Mouse (Mus musculus): ENCODE results near the gene Mrps26.
"Not testable (repeated sequence)": the region's sequence is repeated elsewhere in the genome, so short reads cannot be mapped to it uniquely, and the experiment has no call there.

Mrps26 gene

GRCm38 (mm10) chr2:130575873-130576272, 12.3 kb downstream of the Mrps26 start, which contains the start of gene Oxt:
Oxt (plus strand) TSS chr2:130576173.
- DNase-seq (ENCODE audit: low read depth): no peak

GRCm38 (mm10) chr2:130576564-130576963, 13.0 kb downstream of the Mrps26 start:
- DNase-seq (ENCODE audit: low read depth): not testable (repeated sequence)

- DNase-seq (ENCODE audit: low read depth): no peak
Measured at GRCm38 (mm10) chr2:130577021-130577420, 13.5 kb downstream of the Mrps26 start.

- peak; percentile 70 for DNase-seq (ENCODE audit: low read depth)
Measured at GRCm38 (mm10) chr2:130577632-130578031, 14.1 kb downstream of the Mrps26 start.

- DNase-seq (ENCODE audit: low read depth): peak; percentile 79
Measured at GRCm38 (mm10) chr2:130578148-130578547, 14.6 kb downstream of the Mrps26 start.

GRCm38 (mm10) chr2:130579791-130580190, 16.2 kb downstream of the Mrps26 start:
- DNase-seq (ENCODE audit: low read depth): no peak

GRCm38 (mm10) chr2:130581201-130581600, 17.7 kb downstream of the Mrps26 start:
- no peak for DNase-seq (ENCODE audit: low read depth)

GRCm38 (mm10) chr2:130582552-130582951, 19.0 kb downstream of the Mrps26 start, which contains the start of gene Avp:
Avp (minus strand) TSS chr2:130582554.
- DNase-seq (ENCODE audit: low read depth): no peak

GRCm38 (mm10) chr2:130583902-130584560, 20.5 kb downstream of the Mrps26 start:
- no peak for DNase-seq (ENCODE audit: low read depth)

GRCm38 (mm10) chr2:130586016-130586415, 22.5 kb downstream of the Mrps26 start:
- DNase-seq (ENCODE audit: low read depth): no peak

- no peak for DNase-seq (ENCODE audit: low read depth)
Measured at GRCm38 (mm10) chr2:130588373-130588772, 24.8 kb downstream of the Mrps26 start.

GRCm38 (mm10) chr2:130589157-130589556, 25.6 kb downstream of the Mrps26 start:
- DNase-seq (ENCODE audit: low read depth): no peak

- DNase-seq (ENCODE audit: low read depth): no peak
Measured at GRCm38 (mm10) chr2:130589761-130590160, 26.2 kb downstream of the Mrps26 start.

- no peak for DNase-seq (ENCODE audit: low read depth)
Measured at GRCm38 (mm10) chr2:130591016-130591415, 27.5 kb downstream of the Mrps26 start.

- no peak for DNase-seq (ENCODE audit: low read depth)
Measured at GRCm38 (mm10) chr2:130595596-130595995, 32.1 kb downstream of the Mrps26 start.

- DNase-seq (ENCODE audit: low read depth): peak; percentile 47
Measured at GRCm38 (mm10) chr2:130597601-130598010, 34.1 kb downstream of the Mrps26 start.

GRCm38 (mm10) chr2:130598399-130598798, 34.9 kb downstream of the Mrps26 start:
- no peak for DNase-seq (ENCODE audit: low read depth)

GRCm38 (mm10) chr2:130602195-130602594, 38.7 kb downstream of the Mrps26 start:
- DNase-seq (ENCODE audit: low read depth): no peak

GRCm38 (mm10) chr2:130613091-130613490, 49.5 kb downstream of the Mrps26 start:
- DNase-seq (ENCODE audit: low read depth): no peak
